Mouse (Mus musculus) embryonic facial prominence, embryonic 12.5 days (tissue): ENCODE data around the gene Ptk6. TPM values are rescaled to one million over a fixed set of nuclear protein-coding genes. Genes with fewer than 3 reads are reported as not detected.
"Not testable (repeated sequence)": the region's sequence is repeated elsewhere in the genome, so short reads cannot be mapped to it uniquely, and the experiment has no call there.

Experiments
- ATAC-seq: fragments of 200-750 bp; cut with Nextera tagmentation; 2 replicates; pipeline ENCODE4 v1.8.0; 2017; ENCODE audit not compliant: insufficient number of reproducible peaks, insufficient read depth, low FRiP score, low TSS enrichment
- H3K27ac ChIP-seq: fragments of 300-500 bp; sonication (generic); 2 replicates; pipeline ENCODE4 v1.5.1; 2016; ENCODE audit warnings: mild to moderate bottlenecking
- H3K27me3 ChIP-seq: fragments of 300-500 bp; sonication (generic); 2 replicates; pipeline ENCODE4 v1.6.1; 2016; ENCODE audit warnings: mild to moderate bottlenecking, moderate library complexity
- H3K36me3 ChIP-seq: fragments of 300-500 bp; sonication (generic); 2 replicates; pipeline ENCODE4 v1.6.1; 2016; ENCODE audit warnings: mild to moderate bottlenecking
- H3K4me1 ChIP-seq: fragments of 300-500 bp; sonication (generic); 2 replicates; pipeline ENCODE4 v1.6.1; 2016
- H3K4me2 ChIP-seq: fragments of 300-500 bp; sonication (generic); replicated peaks from 2 replicates; pipeline ENCODE4 v1.6.1; 2016; ENCODE audit warnings: mild to moderate bottlenecking, moderate library complexity
- H3K4me3 ChIP-seq: fragments of 300-500 bp; sonication (generic); 2 replicates; pipeline ENCODE4 v1.5.1; 2016; ENCODE audit warnings: mild to moderate bottlenecking
- H3K9ac ChIP-seq: fragments of 300-500 bp; sonication (generic); 2 replicates; pipeline ENCODE4 v1.6.1; 2016; ENCODE audit warnings: mild to moderate bottlenecking, moderate library complexity
- H3K9me3 ChIP-seq: fragments of 300-500 bp; sonication (generic); 2 replicates; pipeline ENCODE4 v1.6.1; 2016; ENCODE audit warnings: mild to moderate bottlenecking, moderate library complexity
- WGBS: fragments of 180-500 bp; shearing (Covaris S2); methylation state at CpG from one replicate; pipeline ENCODE4 v1.1.7; 2016; 5-methylcytosine and 5-hydroxymethylcytosine counted together
- polyA plus RNA-seq: library from polyadenylated mRNA; unstranded; fragments of >200 nt; fragmentation: Nextera tagmentation; extraction: Ambion mirVana; gene quantifications from 2 replicates; pipeline ENCODE4 v1.2.1, GENCODE M21; 2016

The Ptk6 gene
- polyA plus RNA-seq, 1 experiment from 2014 or later = not detected

GRCm38 (mm10) chr2:181216037-181216436 is 13.4 kb upstream of the Ptk6 start:
- 91% methylated on average over 6 of the region's 6 CpGs for WGBS
- H3K9me3 ChIP-seq = no peaks in the 10 kb centered on the region
- no peak overlapping the region for H3K9ac ChIP-seq
- H3K4me3 ChIP-seq = no peak overlapping the region
- no peak for ATAC-seq
- H3K27me3 ChIP-seq = peaks cover 35% of the 10 kb centered on the region
- H3K27ac ChIP-seq = no peak overlapping the region
- peaks cover 15% of the 10 kb centered on the region for H3K4me1 ChIP-seq
- no peaks in the 10 kb centered on the region for H3K36me3 ChIP-seq
- H3K4me2 ChIP-seq = no peak overlapping the region

DNA sequence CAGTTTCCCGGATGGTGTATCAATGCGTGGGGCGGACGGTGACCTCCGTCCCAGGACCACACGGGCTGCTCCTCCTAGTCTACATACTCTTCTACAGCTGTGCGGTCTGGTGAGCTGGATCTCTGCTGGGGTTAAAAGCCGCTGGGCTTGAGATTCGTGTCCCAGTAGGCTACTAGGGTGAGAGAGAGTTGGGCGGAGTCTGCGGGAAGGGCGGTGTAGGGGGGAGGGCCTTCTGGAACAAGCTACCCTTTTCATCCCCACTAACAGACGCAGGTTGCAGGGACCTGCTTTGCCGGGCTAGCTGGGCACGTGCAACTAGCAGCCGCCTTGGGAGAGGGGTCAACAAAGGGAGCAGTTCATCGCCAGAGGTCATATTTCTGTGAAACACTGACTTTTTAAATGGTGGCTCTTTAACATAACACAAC is 10.4 kb upstream of the Ptk6 start, which contains the start of gene Srms:
TSS of gene Srms (minus strand) at position 165 of the 425 bp plus-strand sequence.
- Histone ChIP-seq H3K27ac (no peak within 1 kb of the TSS), H3K9ac (0 out of 2 replicates have a peak within 1 kb of the TSS, but pooled peaks have one; percentile 19), H3K9me3 (no peaks in the 10 kb centered on the region), H3K4me2 (peak within 1 kb of the TSS; percentile 50), H3K27me3 (peaks cover 39% of the 10 kb centered on the region), H3K4me1 (peaks cover 7% of the 10 kb centered on the region), H3K4me3 (peak within 1 kb of the TSS; percentile 29), H3K36me3 (no peaks in the 10 kb centered on the region)
- no peak for ATAC-seq
- 2% methylated on average over 17 of the region's 17 CpGs for WGBS

- H3K9ac ChIP-seq = 0 out of 2 replicates have a peak overlapping the region, but pooled peaks have one; percentile 19
- peaks cover 39% of the 10 kb centered on the region for H3K27me3 ChIP-seq
- H3K4me3 ChIP-seq = peak overlapping the region; percentile 29
- ATAC-seq = no peak
- peaks cover 7% of the 10 kb centered on the region for H3K4me1 ChIP-seq
- H3K9me3 ChIP-seq = no peaks in the 10 kb centered on the region
- 3% methylated on average over 34 of the region's 34 CpGs for whole genome bisulfite sequencing
- H3K27ac ChIP-seq = no peak overlapping the region
- H3K4me2 ChIP-seq = peak overlapping the region; percentile 50
- H3K36me3 ChIP-seq = no peaks in the 10 kb centered on the region
Observed at GRCm38 (mm10) chr2:181212389-181213020, 9.9 kb upstream of the Ptk6 start.

DNA sequence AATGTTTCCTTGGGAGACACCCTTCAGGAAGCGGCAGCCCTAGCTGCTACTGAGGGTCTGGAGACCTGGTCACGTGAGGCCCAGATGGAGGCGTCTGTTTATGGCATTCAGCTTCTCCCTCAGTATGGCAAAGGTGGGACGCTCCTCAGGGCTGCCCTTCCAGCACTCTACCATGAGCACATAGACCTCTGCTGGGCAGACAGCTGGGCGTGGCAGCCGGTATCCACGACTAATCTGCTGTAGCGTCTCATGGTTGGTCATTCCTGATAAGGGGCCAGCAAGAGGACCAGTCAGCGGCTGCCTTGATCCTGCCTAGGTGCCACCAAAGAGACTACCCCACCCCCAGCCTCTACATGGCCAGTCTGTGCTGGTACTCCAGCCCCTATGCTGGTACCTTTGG is 3.5 kb upstream of the Ptk6 start:
- Histone ChIP-seq H3K27me3 (peaks cover 5% of the 10 kb centered on the region), H3K36me3 (no peaks in the 10 kb centered on the region), H3K4me2 (no peak overlapping the region), H3K4me1 (no peaks in the 10 kb centered on the region), H3K27ac (no peak overlapping the region), H3K4me3 (no peak overlapping the region), H3K9ac (no peak overlapping the region), H3K9me3 (no peaks in the 10 kb centered on the region)
- ATAC-seq = no peak
- WGBS = 81% methylated on average over 9 of the region's 9 CpGs

GRCm38 (mm10) chr2:181205678-181206077 is 3.1 kb upstream of the Ptk6 start:
- Histone ChIP-seq H3K4me1 (no peaks in the 10 kb centered on the region), H3K27ac (no peak overlapping the region), H3K4me2 (no peak overlapping the region), H3K27me3 (peaks cover 3% of the 10 kb centered on the region), H3K36me3 (no peaks in the 10 kb centered on the region), H3K9me3 (no peaks in the 10 kb centered on the region), H3K4me3 (no peak overlapping the region), H3K9ac (no peak overlapping the region)
- WGBS = 84% methylated on average over 5 of the region's 5 CpGs
- ATAC-seq = no peak

- no peak overlapping the region for H3K4me2 ChIP-seq
- no peaks in the 10 kb centered on the region for H3K4me1 ChIP-seq
- H3K4me3 ChIP-seq = no peak overlapping the region
- no peaks in the 10 kb centered on the region for H3K36me3 ChIP-seq
- no peaks in the 10 kb centered on the region for H3K9me3 ChIP-seq
- no peak overlapping the region for H3K9ac ChIP-seq
- H3K27ac ChIP-seq = no peak overlapping the region
- 81% methylated on average over 6 of the region's 6 CpGs for WGBS
- no peak for ATAC-seq
- H3K27me3 ChIP-seq = no peaks in the 10 kb centered on the region; the same call in none of the 2 replicates
Observed at GRCm38 (mm10) chr2:181202886-181203285, 297 bp upstream of the Ptk6 start.

DNA sequence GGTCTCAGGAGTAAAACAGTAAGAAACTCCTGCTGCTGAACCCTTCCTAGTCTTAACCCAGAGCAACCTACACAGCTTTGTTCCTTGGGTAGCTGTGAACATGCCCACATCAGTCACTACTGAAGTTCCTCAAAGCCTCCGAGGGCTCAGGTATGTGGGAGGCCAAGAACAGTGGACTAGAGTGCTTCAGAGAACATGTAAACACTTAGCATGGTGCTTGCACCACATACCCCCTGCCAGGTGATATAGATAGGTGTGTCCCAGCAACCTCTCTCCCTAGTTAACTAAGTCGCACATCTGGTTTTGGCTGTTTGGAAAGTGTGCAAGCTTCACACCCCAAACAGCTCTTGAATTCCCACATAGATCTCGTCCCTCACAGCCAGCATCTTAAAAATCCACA is 983 bp downstream of the Ptk6 start:
- WGBS = 75% methylated on average over 3 of the region's 3 CpGs
- H3K27ac ChIP-seq = no peak overlapping the region
- no peak overlapping the region for H3K4me3 ChIP-seq
- H3K9ac ChIP-seq = no peak overlapping the region
- no peak overlapping the region for H3K4me2 ChIP-seq
- H3K36me3 ChIP-seq = no peaks in the 10 kb centered on the region
- H3K9me3 ChIP-seq = no peaks in the 10 kb centered on the region
- H3K27me3 ChIP-seq = no peaks in the 10 kb centered on the region; the same call in none of the 2 replicates
- ATAC-seq = no peak
- H3K4me1 ChIP-seq = no peaks in the 10 kb centered on the region

DNA sequence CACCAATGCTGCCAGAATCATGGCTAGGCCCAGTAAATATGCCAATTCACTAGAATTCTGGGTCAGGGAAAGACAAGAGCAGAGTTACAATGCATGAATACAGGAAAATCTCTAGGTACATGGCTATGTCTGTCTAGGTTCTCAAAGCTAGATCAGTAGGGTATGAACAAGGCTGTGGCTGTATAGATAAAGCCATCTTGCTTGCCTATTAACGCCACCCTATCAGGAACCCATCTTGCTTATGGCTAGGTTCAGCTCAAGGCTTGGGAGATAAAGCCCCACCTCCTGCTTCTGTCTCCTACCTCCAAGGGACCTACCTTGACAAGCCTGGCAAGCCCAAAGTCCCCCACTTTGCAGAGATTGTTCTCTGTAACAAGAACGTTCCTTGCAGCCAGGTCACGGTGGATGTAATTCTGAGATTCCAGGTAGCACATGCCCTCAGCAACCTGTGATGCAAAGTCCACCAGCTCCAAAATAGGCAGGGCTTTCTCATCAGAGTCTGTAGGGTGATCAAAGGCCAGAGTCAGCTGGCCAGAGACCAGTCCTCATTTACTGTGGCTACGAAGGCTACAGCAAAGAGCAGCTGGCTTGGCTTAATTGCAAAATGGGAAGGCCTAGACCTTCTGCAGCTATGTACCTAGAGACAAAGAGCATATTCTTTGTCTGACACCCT is 5.8 kb downstream of the Ptk6 start:
- no peaks in the 10 kb centered on the region for H3K27me3 ChIP-seq
- H3K9me3 ChIP-seq = no peaks in the 10 kb centered on the region
- no peak for ATAC-seq
- 79% methylated on average over 4 of the region's 4 CpGs for WGBS
- no peaks in the 10 kb centered on the region for H3K4me1 ChIP-seq
- no peak overlapping the region for H3K9ac ChIP-seq
- no peaks in the 10 kb centered on the region for H3K36me3 ChIP-seq
- no peak overlapping the region for H3K4me3 ChIP-seq
- H3K27ac ChIP-seq = no peak overlapping the region
- H3K4me2 ChIP-seq = no peak overlapping the region

- H3K4me3 ChIP-seq = no peak overlapping the region
- peaks cover 8% of the 10 kb centered on the region; the same call in 1 of the 2 replicates for H3K36me3 ChIP-seq
- no peak overlapping the region for H3K4me2 ChIP-seq
- 73% methylated on average over 3 of the region's 3 CpGs for WGBS
- ATAC-seq = no peak
- no peaks in the 10 kb centered on the region for H3K27me3 ChIP-seq
- H3K9ac ChIP-seq = no peak overlapping the region
- no peak overlapping the region for H3K27ac ChIP-seq
- no peaks in the 10 kb centered on the region for H3K9me3 ChIP-seq
- H3K4me1 ChIP-seq = peaks cover 10% of the 10 kb centered on the region
Observed at GRCm38 (mm10) chr2:181193044-181193443, 9.5 kb downstream of the Ptk6 start.

- H3K9ac ChIP-seq = no peak overlapping the region
- H3K4me3 ChIP-seq = no peak overlapping the region
- H3K9me3 ChIP-seq = no peaks in the 10 kb centered on the region
- ATAC-seq = no peak
- peaks cover 10% of the 10 kb centered on the region for H3K4me1 ChIP-seq
- H3K27ac ChIP-seq = no peak overlapping the region
- H3K27me3 ChIP-seq = no peaks in the 10 kb centered on the region
- 65% methylated on average over 4 of the region's 4 CpGs for WGBS
- no peak overlapping the region for H3K4me2 ChIP-seq
- H3K36me3 ChIP-seq = peaks cover 8% of the 10 kb centered on the region; the same call in 1 of the 2 replicates
Observed at GRCm38 (mm10) chr2:181191936-181192335, 10.7 kb downstream of the Ptk6 start.

GRCm38 (mm10) chr2:181191385-181191784 is 11.2 kb downstream of the Ptk6 start:
- not testable (repeated sequence) for H3K27ac ChIP-seq, H3K4me2 ChIP-seq, H3K27me3 ChIP-seq, ATAC-seq, H3K9me3 ChIP-seq, H3K4me1 ChIP-seq, H3K36me3 ChIP-seq, H3K9ac ChIP-seq, H3K4me3 ChIP-seq
- WGBS = 76% methylated on average over 4 of the region's 4 CpGs

- Histone ChIP-seq H3K4me1 (peaks cover 10% of the 10 kb centered on the region), H3K27me3 (no peaks in the 10 kb centered on the region), H3K27ac (peak overlapping the region; percentile 57; the same call in 1 of the 2 replicates), H3K4me3 (no peak overlapping the region), H3K9me3 (no peaks in the 10 kb centered on the region), H3K36me3 (peaks cover 8% of the 10 kb centered on the region; the same call in 1 of the 2 replicates), H3K9ac (no peak overlapping the region), H3K4me2 (no peak overlapping the region)
- ATAC-seq = no peak
- WGBS = 75% methylated on average over 1 of the region's 1 CpGs
Observed at GRCm38 (mm10) chr2:181189321-181189720, 13.3 kb downstream of the Ptk6 start.
